Mouse (Mus musculus) forebrain, embryonic 11.5 days (tissue): Measurements from ENCODE around the gene Gnat3. TPM values are rescaled to one million over a fixed set of nuclear protein-coding genes. Genes with fewer than 3 reads are reported as not detected.
"Not testable (repeated sequence)": the region's sequence is repeated elsewhere in the genome, so short reads cannot be mapped to it uniquely, and the experiment has no call there.

Experiments
- ATAC-seq: fragments of 200-750 bp; cut with Nextera tagmentation; replicated peaks from 2 replicates; pipeline ENCODE4 v1.8.0; 2017; ENCODE audit warnings: moderate TSS enrichment; ENCODE audit not compliant: low FRiP score
- DNase-seq: peaks from one replicate; pipeline ENCODE4 v3.0.0-alpha.2; 2017; ENCODE audit warnings: low spot score
- H3K27ac ChIP-seq: fragments of 300-500 bp; sonication (generic); 2 replicates; pipeline ENCODE4 v1.5.1; 2014; ENCODE audit warnings: low read depth, low read length
- H3K27me3 ChIP-seq: fragments of 300-500 bp; sonication (generic); 2 replicates; pipeline ENCODE4 v1.6.1; 2014; ENCODE audit warnings: mild to moderate bottlenecking, low read length, mixed read lengths; ENCODE audit not compliant: control insufficient read depth, insufficient read depth
- H3K36me3 ChIP-seq: fragments of 300-500 bp; sonication (generic); 2 replicates; pipeline ENCODE4 v1.6.1; 2014; ENCODE audit warnings: mild to moderate bottlenecking, low read length, moderate library complexity, mixed read lengths; ENCODE audit not compliant: control insufficient read depth, insufficient read depth
- H3K4me1 ChIP-seq: fragments of 300-500 bp; sonication (generic); replicated peaks from 2 replicates; pipeline ENCODE4 v1.6.1; 2014; ENCODE audit warnings: low read length, mixed read lengths; ENCODE audit not compliant: control insufficient read depth, insufficient read depth
- H3K4me2 ChIP-seq: fragments of 300-500 bp; sonication (generic); 2 replicates; pipeline ENCODE4 v1.6.1; 2014; ENCODE audit warnings: low read depth, mild to moderate bottlenecking, low read length, moderate library complexity, mixed read lengths; ENCODE audit not compliant: severe bottlenecking
- H3K4me3 ChIP-seq: fragments of 300-500 bp; sonication (generic); 2 replicates; pipeline ENCODE4 v1.5.1; 2014; ENCODE audit warnings: low read depth, low read length
- H3K9ac ChIP-seq: fragments of 300-500 bp; sonication (generic); 2 replicates; pipeline ENCODE4 v1.6.1; 2014; ENCODE audit warnings: low read length
- H3K9me3 ChIP-seq: fragments of 300-500 bp; sonication (generic); 2 replicates; pipeline ENCODE4 v1.6.1; 2016; ENCODE audit warnings: low read length, mixed read lengths; ENCODE audit not compliant: control insufficient read depth
- WGBS: fragments of 180-500 bp; shearing (Covaris S2); extraction: QIAGEN DNeasy Blood & Tissue Kit; methylation state at CpG from one replicate; pipeline ENCODE4 v1.1.7; 2014; 5-methylcytosine and 5-hydroxymethylcytosine counted together
- polyA plus RNA-seq: library from polyadenylated mRNA; unstranded; fragments of >200 nt; fragmentation: Nextera tagmentation; extraction: Ambion mirVana; gene quantifications from 2 replicates; pipeline ENCODE4 v1.2.1, GENCODE M21; 2014

Gene Gnat3
- not detected in 2 replicates for polyA plus RNA-seq

DNA sequence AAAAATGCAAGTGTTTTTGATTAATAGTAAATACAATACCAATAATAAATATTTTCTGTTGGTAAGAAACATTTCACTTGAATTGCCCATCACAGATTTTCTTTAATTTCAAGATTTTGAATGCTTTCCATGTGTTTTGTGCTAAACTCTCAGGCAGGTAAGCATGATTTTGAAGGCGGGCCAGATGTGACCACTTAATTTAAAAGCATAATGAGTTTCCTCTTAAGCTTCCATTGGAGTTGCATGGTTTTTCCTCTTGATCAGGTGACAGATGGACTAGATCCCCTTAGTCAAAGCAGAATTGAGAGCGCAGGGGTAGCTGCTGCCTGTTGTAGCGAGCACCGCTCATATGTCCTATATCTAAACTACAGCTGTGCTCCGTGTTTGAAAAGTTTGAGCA is at the start of gene Gnat3:
Gene Gnat3 (plus strand): TSS at position 301 of the 400 bp plus-strand sequence.
- Histone ChIP-seq H3K4me3 (no peak within 1 kb of the TSS), H3K9me3 (no peaks in the 10 kb centered on the region), H3K4me1 (no peaks in the 10 kb centered on the region), H3K36me3 (no peaks in the 10 kb centered on the region), H3K27me3 (no peaks in the 10 kb centered on the region), H3K27ac (no peak within 1 kb of the TSS), H3K4me2 (no peak within 1 kb of the TSS), H3K9ac (no peak within 1 kb of the TSS)
- WGBS, result 92% methylated on average over 5 of the region's 5 CpGs
- no peak for ATAC-seq
- no peak for DNase-seq

DNA sequence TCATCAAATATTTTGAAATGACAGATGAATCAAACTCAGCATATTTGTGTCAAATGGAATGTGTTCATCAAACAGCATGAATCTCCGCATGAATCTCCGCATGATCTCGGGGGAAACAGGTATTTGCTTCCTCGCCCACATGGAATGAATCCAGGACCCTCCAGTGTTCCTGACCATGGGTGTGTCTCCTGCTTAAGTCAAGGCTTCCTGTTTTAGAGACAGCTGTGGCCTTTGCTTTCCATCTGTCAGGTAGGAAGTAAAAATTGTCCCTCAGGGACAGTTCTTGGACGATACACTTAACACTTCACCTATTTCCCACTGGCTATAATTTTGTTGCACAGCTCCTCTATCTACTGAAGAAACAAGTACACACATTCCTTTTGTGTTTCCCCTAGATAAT is 43.4 kb upstream of the Gnat3 start:
- H3K4me2 ChIP-seq, result no peak overlapping the region
- H3K4me1 ChIP-seq, result no peaks in the 10 kb centered on the region
- H3K9me3 ChIP-seq, result no peaks in the 10 kb centered on the region
- ATAC-seq, result no peak
- H3K9ac ChIP-seq, result no peak overlapping the region
- no peaks in the 10 kb centered on the region for H3K27me3 ChIP-seq
- H3K4me3 ChIP-seq, result no peak overlapping the region
- 86% methylated on average over 5 of the region's 5 CpGs for WGBS
- H3K36me3 ChIP-seq, result no peaks in the 10 kb centered on the region
- no peak overlapping the region for H3K27ac ChIP-seq
- no peak for DNase-seq

DNA sequence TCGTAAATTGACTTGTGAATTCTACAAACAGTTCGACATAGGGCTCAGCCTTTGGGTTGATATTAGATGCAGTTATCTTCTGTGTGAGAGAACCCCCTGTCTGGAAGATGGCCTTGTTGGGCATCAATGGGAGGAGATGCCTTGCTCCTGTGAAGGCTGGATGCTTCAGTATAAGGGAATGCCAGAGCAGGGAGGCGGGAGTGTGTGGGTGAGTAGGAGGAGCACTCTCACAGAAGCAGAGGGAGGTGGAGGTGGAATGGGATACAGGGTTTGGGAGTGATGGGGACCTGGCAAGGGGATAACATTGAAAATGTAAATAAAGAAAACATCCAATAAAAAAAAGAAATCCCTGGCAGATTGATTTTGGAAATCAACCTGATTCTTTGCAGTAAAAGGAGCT is 38.7 kb upstream of the Gnat3 start:
- no peak for DNase-seq
- Histone ChIP-seq H3K9ac (no peak overlapping the region), H3K27ac (no peak overlapping the region), H3K27me3 (no peaks in the 10 kb centered on the region), H3K4me2 (no peak overlapping the region), H3K36me3 (no peaks in the 10 kb centered on the region), H3K9me3 (no peaks in the 10 kb centered on the region), H3K4me3 (no peak overlapping the region), H3K4me1 (no peaks in the 10 kb centered on the region)
- 80% methylated on average over 3 of the region's 3 CpGs for WGBS
- ATAC-seq, result no peak

DNA sequence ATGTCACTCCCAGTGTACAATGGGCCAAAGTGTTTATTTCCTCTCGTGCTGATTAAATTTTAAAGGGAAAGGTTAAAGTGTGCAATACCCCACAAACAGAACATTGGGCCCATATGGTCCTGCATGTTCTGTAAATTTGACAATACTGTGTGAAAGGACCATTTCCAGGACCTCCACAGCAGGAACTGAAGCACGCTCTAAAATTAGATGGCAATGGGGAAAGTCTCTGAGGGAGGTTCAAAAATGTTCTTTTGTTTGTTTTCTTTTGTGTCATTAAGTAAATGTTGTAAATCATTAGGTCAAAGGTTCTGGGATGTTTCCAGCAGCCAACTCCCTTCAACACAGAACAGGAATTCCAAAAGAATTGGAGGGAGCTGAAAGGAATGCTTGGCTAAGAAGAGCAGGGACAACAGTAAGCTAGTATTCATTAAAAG is 38.2 kb upstream of the Gnat3 start:
- no peak overlapping the region for H3K4me2 ChIP-seq
- ATAC-seq, result no peak
- no peaks in the 10 kb centered on the region for H3K9me3 ChIP-seq
- H3K4me1 ChIP-seq, result no peaks in the 10 kb centered on the region
- no peaks in the 10 kb centered on the region for H3K27me3 ChIP-seq
- no peak overlapping the region for H3K27ac ChIP-seq
- H3K4me3 ChIP-seq, result no peak overlapping the region
- WGBS, result 69% methylated on average over 2 of the region's 2 CpGs
- no peaks in the 10 kb centered on the region for H3K36me3 ChIP-seq
- no peak for DNase-seq
- H3K9ac ChIP-seq, result no peak overlapping the region

DNA sequence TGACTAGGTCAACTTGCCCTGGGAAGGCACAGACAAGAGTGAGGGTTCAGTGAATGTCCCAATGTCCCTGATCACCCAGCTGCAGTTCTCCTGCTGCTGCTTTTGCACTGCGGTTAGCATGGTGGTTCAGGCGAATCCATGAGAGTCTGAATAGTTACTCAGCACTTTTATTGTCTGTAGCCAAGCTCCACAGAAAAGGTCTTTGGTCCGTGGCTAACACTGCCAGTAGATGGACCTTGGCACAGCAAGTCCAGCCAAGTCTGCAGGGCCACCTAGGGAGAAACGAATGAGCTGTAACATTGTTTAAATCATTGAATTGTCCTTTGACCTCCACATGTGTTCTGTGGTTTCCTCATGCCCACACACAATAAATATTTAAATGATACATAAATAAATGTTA is 33.9 kb upstream of the Gnat3 start:
- Histone ChIP-seq H3K27ac (no peak overlapping the region), H3K27me3 (no peaks in the 10 kb centered on the region), H3K4me3 (no peak overlapping the region), H3K4me1 (no peaks in the 10 kb centered on the region), H3K9me3 (no peaks in the 10 kb centered on the region), H3K4me2 (no peak overlapping the region), H3K36me3 (no peaks in the 10 kb centered on the region), H3K9ac (no peak overlapping the region)
- no peak for ATAC-seq
- 52% methylated on average over 4 of the region's 4 CpGs for WGBS
- no peak for DNase-seq

DNA sequence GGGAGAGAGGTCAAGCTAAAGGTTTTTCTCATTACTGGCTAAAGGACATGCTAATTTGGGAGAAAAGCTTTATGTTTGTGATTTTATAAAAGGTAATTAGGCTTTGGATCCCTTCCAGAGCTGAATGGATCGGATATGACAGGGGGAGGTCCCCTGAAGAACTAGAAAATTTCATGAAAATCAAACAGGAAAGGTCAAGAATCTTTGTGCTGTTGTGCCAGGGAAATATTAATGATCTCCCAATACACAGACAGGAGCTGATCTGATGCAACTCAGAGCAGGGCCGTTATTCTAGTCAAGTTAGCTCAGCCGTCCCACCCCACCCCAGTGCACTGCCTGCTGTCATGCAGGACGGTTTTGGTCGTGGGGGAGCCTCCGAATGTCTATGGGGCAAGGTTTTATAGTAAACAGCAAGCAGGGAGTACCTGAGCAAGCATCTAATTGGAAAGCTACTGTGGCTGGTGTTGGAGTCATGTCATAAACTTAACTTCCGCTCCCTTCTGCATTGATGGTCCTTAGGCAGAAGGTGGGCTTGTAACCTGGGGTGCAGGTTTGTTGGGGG is 33.3 kb upstream of the Gnat3 start:
- 72% methylated on average over 7 of the region's 7 CpGs for WGBS
- Histone ChIP-seq H3K4me2 (no peak overlapping the region), H3K27me3 (no peaks in the 10 kb centered on the region), H3K9me3 (no peaks in the 10 kb centered on the region), H3K27ac (no peak overlapping the region), H3K9ac (no peak overlapping the region), H3K4me1 (no peaks in the 10 kb centered on the region), H3K4me3 (no peak overlapping the region), H3K36me3 (no peaks in the 10 kb centered on the region)
- ATAC-seq, result no peak
- no peak for DNase-seq

DNA sequence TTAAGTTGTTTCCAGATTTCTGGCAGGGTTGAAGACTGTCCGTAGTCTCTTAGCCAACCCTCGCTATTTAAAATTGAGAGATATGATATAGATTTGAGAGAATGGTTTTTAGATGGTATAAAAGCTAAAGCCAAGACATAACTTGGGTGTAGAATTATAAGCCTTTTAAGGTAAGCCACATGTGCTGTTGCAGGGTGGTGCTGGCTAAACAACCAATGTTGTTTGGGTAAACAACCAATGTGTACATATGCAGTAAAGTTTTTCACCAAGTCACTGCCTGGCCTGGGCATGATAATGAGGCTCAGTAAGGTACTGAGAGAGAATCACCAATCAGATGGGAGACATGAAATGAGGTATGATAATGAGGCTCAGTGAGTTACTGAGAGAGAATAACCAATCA is 30.8 kb upstream of the Gnat3 start:
- not testable (repeated sequence) for H3K36me3 ChIP-seq, H3K27me3 ChIP-seq, ATAC-seq, H3K4me2 ChIP-seq, H3K9me3 ChIP-seq, H3K4me1 ChIP-seq, DNase-seq, H3K4me3 ChIP-seq, H3K27ac ChIP-seq, H3K9ac ChIP-seq
- 96% methylated on average over 2 of the region's 2 CpGs for WGBS

DNA sequence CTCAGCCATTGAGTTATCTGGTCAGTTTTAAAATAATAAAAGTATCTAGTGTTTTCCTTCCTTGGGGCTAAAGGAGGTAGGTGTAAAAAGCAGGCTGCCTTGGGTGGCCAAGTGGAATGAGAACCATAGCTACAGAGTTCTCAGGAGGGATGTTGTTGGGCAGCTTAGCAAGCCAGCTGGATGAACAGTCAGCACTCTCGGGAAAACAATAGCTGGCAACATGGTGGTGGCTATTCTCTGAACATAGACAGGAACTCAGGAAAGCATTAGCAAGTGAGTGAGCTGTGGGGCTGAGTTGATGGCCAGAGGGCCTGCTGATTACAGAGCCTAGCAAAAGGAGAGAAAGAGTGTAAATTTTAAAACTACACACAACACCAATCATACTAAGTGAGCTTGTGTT is 27.8 kb upstream of the Gnat3 start:
- no peak overlapping the region for H3K9ac ChIP-seq
- H3K36me3 ChIP-seq, result no peaks in the 10 kb centered on the region
- no peak for DNase-seq
- H3K9me3 ChIP-seq, result no peaks in the 10 kb centered on the region
- H3K27ac ChIP-seq, result no peak overlapping the region
- H3K4me2 ChIP-seq, result no peak overlapping the region
- WGBS, result 42% methylated on average over 1 of the region's 1 CpGs
- H3K4me1 ChIP-seq, result no peaks in the 10 kb centered on the region
- no peak for ATAC-seq
- no peak overlapping the region for H3K4me3 ChIP-seq
- no peaks in the 10 kb centered on the region for H3K27me3 ChIP-seq

DNA sequence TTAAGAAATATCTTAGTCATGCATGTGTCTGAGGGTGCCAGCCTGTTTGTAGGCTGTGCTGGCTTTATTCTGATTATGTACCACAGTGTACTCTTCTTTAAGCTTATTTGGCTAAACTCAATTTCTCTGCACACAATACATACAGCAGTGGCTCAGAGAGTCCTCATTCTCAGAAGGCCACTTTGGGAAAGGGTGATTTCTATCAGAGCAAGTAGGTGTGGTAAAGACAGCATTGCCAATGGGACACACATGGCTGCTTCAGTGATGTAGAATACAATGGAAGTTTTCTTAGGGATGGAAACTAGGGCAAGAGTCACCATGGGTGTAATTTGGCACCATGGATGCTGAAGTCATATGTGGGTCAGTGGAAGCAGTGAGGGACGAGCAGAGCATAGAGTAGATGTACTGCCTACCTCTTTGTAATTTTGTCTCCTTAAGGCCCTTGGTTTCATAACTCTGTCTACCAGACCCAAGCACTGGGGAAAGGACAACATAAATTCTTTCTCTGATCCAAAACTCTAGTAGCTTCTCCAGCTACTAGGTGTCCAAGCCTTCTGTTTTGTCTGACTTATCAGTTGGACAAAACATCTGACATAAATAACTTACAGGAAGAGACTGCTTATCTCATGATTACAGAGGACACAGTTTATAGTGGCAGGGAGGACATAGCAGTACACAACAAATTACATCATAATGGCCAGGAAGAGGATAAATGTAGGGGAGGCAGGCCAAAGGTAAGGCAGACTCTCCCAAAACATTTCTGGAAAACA is 24.0 kb upstream of the Gnat3 start:
- no peak overlapping the region for H3K4me3 ChIP-seq
- WGBS, result 67% methylated on average over 1 of the region's 1 CpGs
- no peaks in the 10 kb centered on the region for H3K9me3 ChIP-seq

More for the DNA sequence above, 24.0 kb upstream of the Gnat3 start:
- Histone ChIP-seq H3K4me2 (no peak overlapping the region), H3K27me3 (no peaks in the 10 kb centered on the region), H3K36me3 (no peaks in the 10 kb centered on the region), H3K27ac (no peak overlapping the region), H3K4me1 (no peaks in the 10 kb centered on the region), H3K9ac (no peak overlapping the region)
- DNase-seq (no peak), ATAC-seq (no peak)
